Mouse (Mus musculus): ENCODE measurements at regions not wholly inside any gene's neighbourhood (a gene's known extent, or its start where the extent isn't known, plus 50 kb on each side); places are given as distances from the start of the nearest gene placed in this dataset.

DNA sequence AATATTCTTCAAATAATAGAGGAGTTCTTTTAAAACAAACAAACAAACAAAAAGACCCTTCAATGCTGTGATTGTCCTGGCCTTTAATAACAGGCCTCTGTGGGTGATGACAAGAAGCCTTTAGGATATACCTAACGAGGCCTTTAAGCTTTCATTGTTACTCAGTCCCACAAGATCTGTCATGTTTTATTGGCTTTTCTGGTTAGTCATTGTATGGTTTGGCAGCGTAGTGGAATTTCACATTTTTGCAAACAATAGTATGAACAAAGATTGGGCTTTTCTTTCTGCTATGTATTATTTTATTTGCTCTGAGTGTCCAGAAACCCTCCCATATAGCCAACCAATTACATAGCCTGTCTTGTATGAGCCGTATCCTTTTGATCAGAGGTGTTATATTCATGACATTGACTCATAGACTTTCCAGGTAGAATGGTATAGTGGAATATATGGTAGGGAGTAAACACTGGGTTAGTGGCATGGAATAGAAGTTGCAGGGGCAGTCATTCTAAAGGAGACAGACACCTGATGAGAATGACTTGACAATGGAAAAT is 76.1 kb upstream of the Cerkl start:
- no peak overlapping the region for H3K27ac ChIP-seq (replicated peaks)
- no peak overlapping the region for H3K4me3 ChIP-seq (replicated peaks)
- H3K9ac ChIP-seq, result no peak overlapping the region
- H3K4me1 ChIP-seq, result 0 out of 2 replicates have a peak, but pooled peaks cover 11% of the 10 kb centered on the region
- no peak for ATAC-seq (ENCODE audit: insufficient number of reproducible peaks, low FRiP score, low TSS enrichment, low read depth)
- no peaks in the 10 kb centered on the region for H3K27me3 ChIP-seq
- no peaks in the 10 kb centered on the region for H3K36me3 ChIP-seq
- WGBS, result 51% methylated on average over 3 of the region's 3 CpGs
- H3K9me3 ChIP-seq (replicated peaks), result no peaks in the 10 kb centered on the region
- H3K4me2 ChIP-seq (replicated peaks), result no peak overlapping the region

DNA sequence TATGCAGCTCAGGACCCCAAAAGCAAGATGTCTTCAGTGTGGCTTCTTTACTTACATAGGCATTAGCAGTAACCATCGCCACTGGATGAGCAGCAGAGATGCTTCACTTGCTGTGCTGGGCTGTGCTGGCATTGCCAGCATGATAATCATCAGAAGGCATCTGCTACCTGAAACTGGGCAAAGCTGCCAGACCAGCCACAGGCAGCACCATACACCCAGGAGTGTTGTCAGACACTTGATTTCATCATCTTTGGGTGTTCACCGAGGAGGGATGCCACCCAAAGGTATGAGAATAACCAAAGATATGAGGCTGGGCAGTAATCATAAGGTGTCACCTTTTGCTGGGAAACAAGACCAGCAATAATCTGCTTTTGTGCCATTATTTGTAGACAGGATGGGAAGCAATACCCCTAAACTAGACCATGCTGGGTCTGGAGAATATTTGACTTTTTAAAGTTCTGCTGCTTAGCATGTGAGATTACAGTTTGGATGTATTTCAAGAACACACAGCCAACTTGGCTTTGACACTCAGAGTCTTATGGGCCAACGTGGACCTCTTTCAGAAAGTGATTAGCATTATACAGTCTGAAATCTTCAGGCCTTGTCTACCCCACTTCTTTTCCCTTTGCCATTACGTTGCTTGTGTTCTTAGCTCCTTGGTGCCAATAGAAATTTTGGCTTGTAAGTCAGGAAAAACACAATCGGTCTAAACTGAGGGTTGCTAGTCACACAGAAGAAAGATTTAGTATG is 80.7 kb upstream of the Cerkl start:
- 71% methylated on average over 5 of the region's 5 CpGs for WGBS
- Histone ChIP-seq H3K4me2 (replicated peaks) (no peak overlapping the region), H3K27ac (replicated peaks) (no peak overlapping the region), H3K4me1 (peaks cover 5% of the 10 kb centered on the region; the same call in 1 of the 2 replicates), H3K27me3 (no peaks in the 10 kb centered on the region), H3K9ac (no peak overlapping the region), H3K36me3 (no peaks in the 10 kb centered on the region), H3K4me3 (replicated peaks) (no peak overlapping the region), H3K9me3 (replicated peaks) (no peaks in the 10 kb centered on the region)
- ATAC-seq (ENCODE audit: insufficient number of reproducible peaks, low FRiP score, low TSS enrichment, low read depth), result no peak

DNA sequence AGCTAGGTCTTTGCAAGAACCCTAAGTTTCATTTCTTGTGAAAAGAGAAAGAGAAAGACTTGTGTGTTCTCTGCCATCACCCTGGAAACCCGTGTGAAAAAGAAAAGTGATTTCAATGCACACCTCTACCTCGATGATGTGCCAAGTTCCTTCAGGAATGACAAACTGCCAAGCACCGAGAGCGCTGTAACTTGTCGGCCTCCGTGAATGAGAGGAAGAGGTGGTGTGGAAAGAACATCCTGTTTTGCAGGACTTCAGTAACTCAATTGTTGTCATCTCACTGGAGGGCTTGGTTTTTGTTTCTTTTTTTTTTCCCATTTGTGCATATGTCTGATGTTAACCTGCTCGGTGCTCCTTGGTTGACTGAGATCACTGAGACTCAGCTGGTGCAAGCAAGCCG is 83.8 kb upstream of the Cerkl start:
- 73% methylated on average over 8 of the region's 8 CpGs for WGBS
- H3K4me1 ChIP-seq, result peaks cover 5% of the 10 kb centered on the region; the same call in 1 of the 2 replicates

DNA sequence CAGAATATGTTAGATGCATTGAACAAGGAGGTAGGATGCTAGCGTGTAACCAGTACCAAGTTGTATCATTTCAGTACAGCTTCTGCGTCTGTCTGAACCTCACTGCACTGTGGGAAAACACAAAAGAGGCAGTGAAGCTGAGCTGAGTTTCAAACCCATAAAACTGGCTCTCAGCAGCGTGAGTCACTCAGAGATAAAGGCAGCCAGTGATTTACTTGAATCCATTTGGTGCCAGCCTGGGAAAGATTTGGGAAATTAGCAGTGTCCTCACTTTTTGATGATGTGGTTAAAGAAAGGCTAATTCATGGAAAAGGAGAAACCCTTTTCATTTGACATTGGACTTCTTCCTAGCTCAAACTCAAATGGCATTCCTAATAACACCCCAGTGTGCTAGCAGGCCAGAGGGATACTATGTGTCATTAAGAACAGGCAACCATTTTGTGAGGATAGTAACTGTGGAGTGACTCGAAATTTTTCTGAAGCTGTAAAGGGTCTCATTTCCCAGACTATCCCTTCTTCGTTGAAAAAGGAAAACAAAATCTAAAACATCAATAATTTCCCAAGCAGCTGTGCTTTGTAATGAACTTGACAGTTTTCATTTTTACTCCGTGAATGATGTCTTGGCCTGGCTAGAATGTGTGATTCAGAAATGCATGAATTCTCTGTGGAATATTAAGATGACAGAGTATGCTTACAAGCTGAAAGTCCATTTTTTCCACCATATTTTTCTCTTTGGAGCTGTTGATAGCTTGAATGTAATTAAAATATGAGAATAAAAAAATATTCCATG is 85.8 kb upstream of the Cerkl start:
- Histone ChIP-seq H3K36me3 (no peaks in the 10 kb centered on the region), H3K27me3 (no peaks in the 10 kb centered on the region), H3K4me2 (replicated peaks) (no peak overlapping the region), H3K4me3 (replicated peaks) (no peak overlapping the region), H3K9ac (no peak overlapping the region), H3K4me1 (peaks cover 5% of the 10 kb centered on the region; the same call in 1 of the 2 replicates), H3K27ac (replicated peaks) (no peak overlapping the region), H3K9me3 (replicated peaks) (no peaks in the 10 kb centered on the region)
- 71% methylated on average over 6 of the region's 6 CpGs for WGBS
- no peak for ATAC-seq (ENCODE audit: insufficient number of reproducible peaks, low FRiP score, low TSS enrichment, low read depth)

More for the DNA sequence above, 83.8 kb upstream of the Cerkl start:
- no peaks in the 10 kb centered on the region for H3K36me3 ChIP-seq
- no peak overlapping the region for H3K4me3 ChIP-seq (replicated peaks)
- no peak overlapping the region for H3K9ac ChIP-seq
- H3K27ac ChIP-seq (replicated peaks), result no peak overlapping the region
- no peak overlapping the region for H3K4me2 ChIP-seq (replicated peaks)
- H3K27me3 ChIP-seq, result no peaks in the 10 kb centered on the region
- no peaks in the 10 kb centered on the region for H3K9me3 ChIP-seq (replicated peaks)
- no peak for ATAC-seq (ENCODE audit: insufficient number of reproducible peaks, low FRiP score, low TSS enrichment, low read depth)

DNA sequence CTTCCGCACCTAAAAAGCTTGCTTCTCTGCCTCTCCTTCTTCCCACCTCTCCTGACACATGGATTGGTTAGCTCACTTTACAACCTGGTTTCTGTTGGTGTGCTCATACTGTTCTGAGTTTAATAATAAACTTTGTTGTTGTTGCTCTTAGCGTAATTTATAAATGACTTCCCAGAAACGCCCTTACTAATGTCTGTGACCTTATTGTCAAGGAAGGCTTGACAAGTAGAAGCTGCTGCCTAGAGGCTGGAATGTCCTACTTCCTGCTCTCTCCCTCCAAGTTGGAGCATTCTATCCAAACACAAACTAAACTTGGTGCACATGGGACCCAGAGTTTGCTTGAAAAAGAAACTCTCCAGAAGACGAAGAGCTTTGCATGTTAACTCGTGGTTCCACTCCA is 86.9 kb upstream of the Cerkl start:
- no peak for ATAC-seq (ENCODE audit: insufficient number of reproducible peaks, low FRiP score, low TSS enrichment, low read depth)
- Histone ChIP-seq H3K9me3 (replicated peaks) (no peaks in the 10 kb centered on the region), H3K9ac (no peak overlapping the region), H3K27me3 (no peaks in the 10 kb centered on the region), H3K27ac (replicated peaks) (no peak overlapping the region), H3K36me3 (no peaks in the 10 kb centered on the region), H3K4me3 (replicated peaks) (no peak overlapping the region), H3K4me1 (peaks cover 8% of the 10 kb centered on the region), H3K4me2 (replicated peaks) (no peak overlapping the region)
- 67% methylated on average over 5 of the region's 5 CpGs for WGBS

DNA sequence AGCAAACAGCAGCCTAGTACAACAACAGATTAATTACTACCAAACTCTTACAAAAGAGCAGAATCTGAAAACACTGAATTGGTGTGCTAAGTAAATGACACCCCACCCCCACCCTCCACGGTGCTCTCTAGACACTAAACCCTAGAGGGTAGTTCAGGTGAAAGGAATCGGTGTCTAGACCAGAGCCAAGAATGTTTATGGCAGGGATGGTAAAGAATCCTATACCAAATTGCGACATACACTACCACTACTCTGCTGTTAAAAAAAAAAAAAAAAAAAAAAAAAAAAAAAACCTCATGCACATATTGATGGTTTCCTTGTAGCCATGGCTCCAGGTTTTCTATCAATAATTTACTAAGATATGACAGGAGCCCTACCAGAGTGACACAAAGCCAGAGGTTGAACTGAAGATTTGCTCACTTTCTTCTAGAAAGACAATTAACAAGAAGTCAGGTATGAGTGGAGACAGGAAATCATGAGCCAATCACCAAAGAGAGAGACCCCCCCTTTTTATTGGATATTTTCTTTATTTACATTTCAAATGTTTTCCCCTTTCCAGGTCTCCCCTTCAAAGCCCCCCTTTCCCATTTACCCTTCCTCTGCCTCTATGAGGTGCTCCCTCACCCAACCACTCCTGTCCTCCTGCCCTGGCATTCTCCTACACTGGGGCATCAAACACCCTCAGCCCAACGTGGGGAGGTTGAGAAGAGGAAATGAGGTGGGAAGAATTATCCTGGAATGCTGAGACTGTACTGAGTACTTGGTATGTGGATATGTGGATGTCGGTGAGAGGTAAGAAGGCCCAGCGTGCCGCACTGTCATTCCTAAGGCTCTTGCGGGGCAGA is 87.6 kb upstream of the Cerkl start:
- WGBS, result 85% methylated on average over 8 of the region's 8 CpGs
- ATAC-seq (ENCODE audit: insufficient number of reproducible peaks, low FRiP score, low TSS enrichment, low read depth), result no peak

DNA sequence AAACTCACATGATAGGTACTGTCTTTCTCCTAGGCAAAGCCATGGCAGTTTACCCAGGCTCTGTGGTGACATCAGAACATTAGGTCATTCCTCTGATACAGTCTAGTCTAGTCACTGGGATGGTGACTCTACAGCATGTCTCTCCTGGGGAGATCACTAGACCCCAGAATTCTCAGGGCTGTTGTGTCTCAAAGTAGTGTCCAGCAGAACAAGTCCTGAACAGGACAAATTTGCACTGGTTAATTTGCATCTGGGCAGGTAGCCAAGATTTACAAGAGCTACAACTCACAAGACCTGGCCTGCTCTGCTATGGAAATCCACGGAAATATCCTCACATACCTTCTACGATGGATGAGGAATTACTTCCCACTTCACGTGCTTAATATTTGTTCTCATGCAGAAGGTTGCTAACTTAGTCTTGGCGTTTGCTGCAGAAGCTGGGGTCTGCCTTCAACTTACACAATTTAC is 88.2 kb upstream of the Cerkl start:
- WGBS, result 57% methylated on average over 4 of the region's 4 CpGs
- Histone ChIP-seq H3K4me1 (peaks cover 15% of the 10 kb centered on the region), H3K4me3 (replicated peaks) (no peak overlapping the region), H3K27me3 (no peaks in the 10 kb centered on the region), H3K9me3 (replicated peaks) (no peaks in the 10 kb centered on the region), H3K27ac (replicated peaks) (no peak overlapping the region), H3K4me2 (replicated peaks) (no peak overlapping the region), H3K36me3 (no peaks in the 10 kb centered on the region), H3K9ac (no peak overlapping the region)
- ATAC-seq (ENCODE audit: insufficient number of reproducible peaks, low FRiP score, low TSS enrichment, low read depth), result no peak

More for the DNA sequence above, 87.6 kb upstream of the Cerkl start:
- H3K4me2 ChIP-seq (replicated peaks), result no peak overlapping the region
- H3K27me3 ChIP-seq, result no peaks in the 10 kb centered on the region
- no peak overlapping the region for H3K27ac ChIP-seq (replicated peaks)
- H3K9me3 ChIP-seq (replicated peaks), result no peaks in the 10 kb centered on the region
- no peaks in the 10 kb centered on the region for H3K36me3 ChIP-seq
- H3K4me3 ChIP-seq (replicated peaks), result no peak overlapping the region
- H3K4me1 ChIP-seq, result peaks cover 9% of the 10 kb centered on the region; the same call in 1 of the 2 replicates
- no peak overlapping the region for H3K9ac ChIP-seq

DNA sequence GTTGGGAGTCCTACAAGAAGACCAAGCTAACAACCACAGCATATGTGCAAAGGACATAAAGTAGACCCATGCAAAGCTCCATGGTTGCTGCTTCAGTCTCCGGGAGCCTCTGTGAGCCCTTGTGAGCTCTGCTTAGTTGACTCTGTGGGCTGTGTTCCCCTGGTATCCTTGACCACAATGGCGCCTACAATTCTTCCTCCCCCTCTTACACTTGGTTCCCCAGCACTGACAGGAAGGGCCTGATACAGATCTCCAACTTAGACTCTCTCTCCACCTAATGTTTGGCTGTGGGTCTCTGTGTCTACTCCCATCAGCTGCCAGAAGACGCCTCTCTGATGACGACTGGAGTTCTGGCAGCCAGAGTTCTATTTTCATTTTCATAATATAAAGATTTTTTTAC is 88.9 kb upstream of the Itprid2 start:
- no peak overlapping the region for H3K9ac ChIP-seq
- H3K27me3 ChIP-seq, result no peaks in the 10 kb centered on the region
- 77% methylated on average over 4 of the region's 4 CpGs for WGBS
- no peaks in the 10 kb centered on the region for H3K36me3 ChIP-seq
- no peak for ATAC-seq (ENCODE audit: insufficient number of reproducible peaks, low FRiP score, low TSS enrichment, low read depth)
- no peaks in the 10 kb centered on the region for H3K9me3 ChIP-seq (replicated peaks)
- H3K4me3 ChIP-seq (replicated peaks), result no peak overlapping the region
- H3K4me2 ChIP-seq (replicated peaks), result no peak overlapping the region
- no peak overlapping the region for H3K27ac ChIP-seq (replicated peaks)
- H3K4me1 ChIP-seq, result peaks cover 16% of the 10 kb centered on the region

DNA sequence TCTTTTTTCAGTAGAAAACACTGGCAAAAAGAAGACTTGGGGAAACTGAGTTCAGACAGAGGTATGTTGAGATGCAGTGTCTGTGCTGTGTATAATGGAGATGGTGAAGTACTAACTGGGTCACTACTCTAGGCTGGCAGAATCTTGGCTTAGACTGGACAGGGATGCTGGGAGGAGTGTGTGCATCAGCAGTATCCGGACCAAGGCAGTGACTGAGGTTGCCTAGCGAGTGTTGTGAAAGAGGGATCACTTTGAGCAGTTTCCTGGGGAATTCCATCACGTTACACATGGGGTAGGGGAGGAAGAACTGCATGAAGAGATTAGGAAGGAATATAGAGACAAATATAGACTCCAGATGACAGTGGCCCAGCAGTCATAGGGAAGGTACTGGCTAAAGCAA is 87.9 kb upstream of the Itprid2 start:
- WGBS, result 63% methylated on average over 3 of the region's 3 CpGs
- H3K9ac ChIP-seq, result no peak overlapping the region
- no peak overlapping the region for H3K4me3 ChIP-seq (replicated peaks)
- peaks cover 16% of the 10 kb centered on the region for H3K4me1 ChIP-seq
- no peak overlapping the region for H3K4me2 ChIP-seq (replicated peaks)
- H3K27ac ChIP-seq (replicated peaks), result no peak overlapping the region
- no peaks in the 10 kb centered on the region for H3K27me3 ChIP-seq
- H3K9me3 ChIP-seq (replicated peaks), result no peaks in the 10 kb centered on the region
- no peaks in the 10 kb centered on the region for H3K36me3 ChIP-seq
- ATAC-seq (ENCODE audit: insufficient number of reproducible peaks, low FRiP score, low TSS enrichment, low read depth), result no peak

DNA sequence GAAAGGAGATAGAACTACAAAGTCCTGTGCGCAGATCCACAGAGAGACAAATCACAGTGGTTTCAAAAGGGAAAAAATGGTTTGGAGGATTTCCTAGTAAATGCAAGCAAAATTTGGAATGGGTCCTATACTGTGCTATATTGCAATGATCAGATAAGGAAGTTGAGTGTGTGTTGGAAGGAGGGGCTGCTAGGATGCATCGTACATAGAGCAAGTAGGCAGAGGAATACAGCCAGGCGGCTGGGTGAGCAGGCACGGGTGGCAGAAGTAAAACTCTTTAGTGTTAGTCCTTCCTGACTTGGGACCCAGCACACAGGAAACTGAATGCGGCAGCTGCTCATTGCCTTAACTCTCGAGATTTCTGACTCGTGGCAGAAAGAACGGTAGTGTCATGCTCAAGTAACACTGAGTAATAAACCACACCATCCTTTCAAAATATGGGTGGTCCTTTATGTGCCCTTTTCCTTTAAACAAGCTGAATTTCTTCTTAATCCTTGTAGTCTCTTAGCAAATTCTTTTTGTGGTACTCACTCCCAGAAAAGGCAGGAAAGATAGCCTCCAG is 87.0 kb upstream of the Itprid2 start:
- H3K9me3 ChIP-seq (replicated peaks), result no peaks in the 10 kb centered on the region
- no peak overlapping the region for H3K9ac ChIP-seq
- ATAC-seq (ENCODE audit: insufficient number of reproducible peaks, low FRiP score, low TSS enrichment, low read depth), result no peak
- H3K4me2 ChIP-seq (replicated peaks), result no peak overlapping the region
- no peaks in the 10 kb centered on the region for H3K27me3 ChIP-seq
- peaks cover 16% of the 10 kb centered on the region for H3K4me1 ChIP-seq
- H3K4me3 ChIP-seq (replicated peaks), result no peak overlapping the region
- 51% methylated on average over 8 of the region's 8 CpGs for WGBS
- H3K27ac ChIP-seq (replicated peaks), result no peak overlapping the region
- no peaks in the 10 kb centered on the region for H3K36me3 ChIP-seq

All from embryonic facial prominence, embryonic 15.5 days (tissue).